ENCODE assay signal across 8 mouse cellular contexts in the genomic region with DNA sequence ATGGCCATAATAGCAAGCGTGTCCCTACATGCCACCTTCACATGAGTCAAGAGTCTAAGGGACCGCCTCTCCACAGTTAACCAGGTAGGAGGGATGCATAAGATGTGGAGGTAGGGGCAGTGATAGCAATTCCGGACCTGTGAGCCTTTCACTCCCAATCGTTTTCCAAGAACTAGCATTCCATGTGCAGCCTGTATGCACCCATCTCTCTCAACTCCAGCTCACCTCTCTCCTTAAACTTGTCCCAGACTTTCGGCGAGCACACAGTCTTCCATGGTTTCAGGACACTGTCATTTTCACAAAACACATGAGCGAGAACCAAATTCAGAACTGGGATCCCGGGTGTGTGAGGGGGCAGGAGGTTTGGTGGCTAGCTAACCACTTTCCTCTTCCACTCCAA. TPM values are rescaled to one million over a fixed set of nuclear protein-coding genes. Genes with fewer than 3 reads are reported as not detected.
A peak's percentile ranks its signal among the peaks of the same experiment; 100 is the strongest.
DNase-seq lines count a peak whose midpoint lies in the region; ATAC-seq and TF ChIP-seq lines count a peak whose summit lies in the region.

No protein-coding gene starts in this region.

- peak overlapping the region; percentile 82 for H3K4me3 ChIP-seq in lung, embryonic 15.5 days
- peak overlapping the region; percentile 57 to 67 for H3K4me3 ChIP-seq in liver, embryonic 14.5 days (ENCODE audit: insufficient read depth in 1 of 2, low read depth in 2 of 2, low read length in 2 of 2)

- peak; percentile 15 for DNase-seq in adrenal gland, adult 2 months
- DNase-seq in adrenal gland, postnatal 4 days (ENCODE audit: low spot score in 2 of 2), result no peak
- DNase-seq in lung, postnatal 25 days (ENCODE audit: low spot score), result no peak
- DNase-seq in frontal cortex, postnatal 36 days (ENCODE audit: low spot score in 2 of 2), result peak; percentile 17 to 33
- DNase-seq in liver, embryonic 14.5 days (ENCODE audit: low read depth in 3 of 3, low spot score in 3 of 3), result no peak
- peak; percentile 12 for DNase-seq in telencephalon, adult 2 months (ENCODE audit: low read depth, low spot score)
- no peak for DNase-seq in thymus, postnatal 25 days

- no peaks in the 10 kb centered on the region for H3K27me3 ChIP-seq in lung, embryonic 15.5 days
- H3K27me3 ChIP-seq in liver, embryonic 14.5 days (ENCODE audit: control insufficient read depth, insufficient read depth, low read length), result no peaks in the 10 kb centered on the region

- 23% methylated on average over 8 of the region's 8 CpGs for WGBS in lung, embryonic 15.5 days
- 50% methylated on average over 8 of the region's 8 CpGs for WGBS in liver, embryonic 14.5 days (ENCODE audit: insufficient replicate concordance)

- TF ChIP-seq EP300 in liver, embryonic 14.5 days (IDR thresholded peaks at IDR 0.05; ENCODE audit: low read depth), result no peak

- TF ChIP-seq CTCF in liver, embryonic 14.5 days (IDR thresholded peaks at IDR 0.05; ENCODE audit: low read depth), result no peak

- peaks cover 12% of the 10 kb centered on the region for H3K4me1 ChIP-seq in lung, embryonic 15.5 days
- peaks cover 0 to 3% of the 10 kb centered on the region in 2 experiments; a peak in 2 of 4 replicates for H3K4me1 ChIP-seq in liver, embryonic 14.5 days (replicated peaks; ENCODE audit: control insufficient read depth in 2 of 2, insufficient read depth in 2 of 2, low read length in 1 of 2)

- peak overlapping the region; percentile 80 for H3K4me2 ChIP-seq in lung, embryonic 15.5 days
- H3K4me2 ChIP-seq in liver, embryonic 14.5 days (ENCODE audit: low read depth), result peak overlapping the region; percentile 70

- 0 out of 2 replicates have a peak overlapping the region, but pooled peaks have one; percentile 96 for H3K27ac ChIP-seq in lung, embryonic 15.5 days
- no peak overlapping the region for H3K27ac ChIP-seq in liver, embryonic 14.5 days

- ATAC-seq in lung, embryonic 15.5 days (ENCODE audit: borderline replicate concordance, extremely low read depth, low FRiP score, low TSS enrichment), result no peak
- no peak for ATAC-seq in liver, embryonic 14.5 days (ENCODE audit: insufficient read depth)

- H3K9ac ChIP-seq in lung, embryonic 15.5 days, result peak overlapping the region; percentile 83
- H3K9ac ChIP-seq in liver, embryonic 14.5 days (replicated peaks), result peak overlapping the region; percentile 38

- no peaks in the 10 kb centered on the region for H3K9me3 ChIP-seq in lung, embryonic 15.5 days
- H3K9me3 ChIP-seq in liver, embryonic 14.5 days (ENCODE audit: control insufficient read depth, low read length), result no peaks in the 10 kb centered on the region

- H3K36me3 ChIP-seq in lung, embryonic 15.5 days, result no peaks in the 10 kb centered on the region
- no peaks in the 10 kb centered on the region for H3K36me3 ChIP-seq in liver, embryonic 14.5 days (replicated peaks; ENCODE audit: control insufficient read depth, insufficient read depth, low read depth)

RNA-seq across cellular contexts. Expression of gene Zfp248, which starts 0.9 kb away (rescaled TPM):
- 1 to 10 TPM; 2.9 to 3.5 TPM for total RNA-seq in adrenal gland, adult 2 months (2021)
- polyA plus RNA-seq in adrenal gland, adult 2 months (2012; rRNA removed), result 0.35 and 0.46 TPM in 2 replicates
- 1 to 10 TPM; 5.5 to 6.7 TPM for total RNA-seq in adrenal gland, postnatal 4 days (2021)
- polyA plus RNA-seq in lung, embryonic 15.5 days (2015; fragmentation: Nextera tagmentation; extraction: Ambion mirVana), result 6.7 and 7.6 TPM in 2 replicates
- 0.45 and 0.54 TPM in 2 replicates for polyA plus RNA-seq in liver, embryonic 14.5 days (2012; rRNA removed)
- polyA plus RNA-seq in liver, embryonic 14.5 days (2014; fragmentation: Nextera tagmentation; extraction: Ambion mirVana), result 0.53 and 0.82 TPM in 2 replicates

RNA-seq across cellular contexts. Expression of gene Zfp9, which starts 24.7 kb away (rescaled TPM):
- 1 to 10 TPM; 3.9 to 5.8 TPM for total RNA-seq in adrenal gland, adult 2 months (2021)
- polyA plus RNA-seq in adrenal gland, adult 2 months (2012; rRNA removed), result 0.57 and 0.92 TPM in 2 replicates
- 10 to 100 TPM; 10.9 to 11.0 TPM for total RNA-seq in adrenal gland, postnatal 4 days (2021)
- 9.0 and 9.6 TPM in 2 replicates for polyA plus RNA-seq in lung, embryonic 15.5 days (2015; fragmentation: Nextera tagmentation; extraction: Ambion mirVana)
- 1.3 and 1.7 TPM in 2 replicates for polyA plus RNA-seq in liver, embryonic 14.5 days (2012; rRNA removed)
- polyA plus RNA-seq in liver, embryonic 14.5 days (2014; fragmentation: Nextera tagmentation; extraction: Ambion mirVana), result 0.85 and 1.1 TPM in 2 replicates

RNA-seq across cellular contexts. Expression of gene Bms1, which starts 35.2 kb away (rescaled TPM):
- 10 to 100 TPM; 25.6 to 26.2 TPM for total RNA-seq in adrenal gland, adult 2 months (2021)
- 1.3 and 1.4 TPM in 2 replicates for polyA plus RNA-seq in adrenal gland, adult 2 months (2012; rRNA removed)
- 10 to 100 TPM; 33.1 to 35.9 TPM for total RNA-seq in adrenal gland, postnatal 4 days (2021)
- polyA plus RNA-seq in lung, embryonic 15.5 days (2015; fragmentation: Nextera tagmentation; extraction: Ambion mirVana), result 35.2 and 36.8 TPM in 2 replicates
- polyA plus RNA-seq in liver, embryonic 14.5 days (2012; rRNA removed), result 5.0 and 10.7 TPM in 2 replicates
- polyA plus RNA-seq in liver, embryonic 14.5 days (2014; fragmentation: Nextera tagmentation; extraction: Ambion mirVana), result 13.2 and 18.0 TPM in 2 replicates

Comparison
In these comparisons a context has a peak if more than half of its experiments do, and no peak if none do; other contexts are left out.
1. DNase-seq: peak in adrenal gland, adult 2 months (single experiment), frontal cortex, postnatal 36 days (2 of 2) and telencephalon, adult 2 months (single experiment); none in adrenal gland, postnatal 4 days (0 of 2), lung, postnatal 25 days (single experiment), liver, embryonic 14.5 days (0 of 3) and thymus, postnatal 25 days (single experiment).